Mouse (Mus musculus) bone marrow macrophage, adult 2 months (primary cell): ENCODE results near the gene Sall4. TPM values are rescaled to one million over a fixed set of nuclear protein-coding genes. Genes with fewer than 3 reads are reported as not detected.

ENCODE experiments used
- H3K27ac ChIP-seq: 2 replicates; pipeline ENCODE4 v1.5.1; 2012; ENCODE audit warnings: low read depth, low read length; ENCODE audit not compliant: insufficient read depth
- H3K4me1 ChIP-seq: 2 replicates; pipeline ENCODE4 v1.6.1; 2012; ENCODE audit warnings: low read length; ENCODE audit not compliant: control insufficient read depth, insufficient read depth
- H3K4me3 ChIP-seq: 2 replicates; pipeline ENCODE4 v1.5.1; 2012; ENCODE audit warnings: mild to moderate bottlenecking, low read length, moderate library complexity; ENCODE audit not compliant: insufficient read depth
- CTCF ChIP-seq: IDR thresholded peaks from 2 replicates; pipeline ENCODE4 v1.5.1; 2012; ENCODE audit warnings: low read depth, mild to moderate bottlenecking, low read length, moderate library complexity
- POLR2A ChIP-seq: IDR thresholded peaks from 2 replicates; pipeline ENCODE4 v1.6.1; 2012; ENCODE audit warnings: mild to moderate bottlenecking, low read depth, low read length, borderline replicate concordance
- polyA plus RNA-seq: library from polyadenylated mRNA; stranded (reverse); fragments of >200 nt; gene quantifications from 2 replicates; pipeline ENCODE4 v1.2.4, GENCODE M21; 2012; ENCODE audit not compliant: missing spikeins, insufficient read depth, insufficient read length

The Sall4 gene
- polyA plus RNA-seq, 1 experiment: not detected

DNA sequence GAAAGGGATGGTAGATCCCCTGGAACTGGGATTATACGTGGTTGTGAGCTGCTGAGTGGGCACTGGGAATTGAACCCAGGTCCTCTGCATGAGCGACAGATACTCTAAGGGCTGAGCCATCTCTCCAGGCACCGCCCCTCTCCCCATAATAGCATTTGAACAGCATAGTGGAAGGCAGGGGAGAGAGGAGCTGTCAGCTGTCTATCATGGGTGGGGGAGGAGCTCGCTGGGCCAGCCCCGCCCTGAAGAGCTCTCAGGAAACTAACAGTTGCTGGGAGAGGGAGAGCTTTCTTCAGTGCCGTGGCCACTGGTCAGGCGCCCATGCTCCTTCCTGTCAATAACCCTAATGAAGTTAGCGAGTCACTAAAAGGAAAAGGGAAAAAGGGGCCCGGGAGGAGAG is 60.0 kb downstream of the Sall4 start:
- H3K4me1 ChIP-seq: no peaks in the 10 kb centered on the region
- H3K27ac ChIP-seq: no peak overlapping the region
- H3K4me3 ChIP-seq: no peak overlapping the region
- TF ChIP-seq CTCF: no peak
- no peak for TF ChIP-seq POLR2A

DNA sequence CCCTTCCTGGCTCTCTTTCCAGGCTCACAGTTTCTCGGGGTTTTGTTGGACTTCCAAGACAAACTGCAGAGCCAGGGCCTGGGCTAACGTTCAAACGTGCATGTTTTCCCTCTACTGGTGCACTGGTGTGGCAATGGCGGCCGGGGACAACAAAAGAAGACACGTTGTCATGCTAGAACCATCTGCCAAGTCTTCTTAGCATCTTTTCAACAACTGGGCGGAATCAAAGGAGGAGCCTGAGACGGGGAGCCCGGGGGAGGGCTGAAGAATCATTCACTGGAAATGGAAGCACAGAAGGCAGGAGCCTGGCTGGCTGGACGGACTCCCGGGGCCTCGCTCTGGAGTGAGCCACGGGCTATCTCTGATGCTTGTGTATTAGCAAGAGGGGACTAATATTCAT is 65.5 kb downstream of the Sall4 start:
- H3K4me3 ChIP-seq: no peak overlapping the region
- TF ChIP-seq CTCF: no peak
- no peak for TF ChIP-seq POLR2A
- no peaks in the 10 kb centered on the region for H3K4me1 ChIP-seq
- no peak overlapping the region for H3K27ac ChIP-seq

Other genes starting within 250 kb of the Sall4 start
- gene Nfatc2, start 166.3 kb downstream of the Sall4 start, polyA plus RNA-seq: 49.4 and 61.9 TPM in 2 replicates
- gene Atp9a, start 25.5 kb downstream of the Sall4 start, polyA plus RNA-seq: 1.1 and 1.2 TPM in 2 replicates
- gene Zfp64, start 187.6 kb upstream of the Sall4 start, polyA plus RNA-seq: 7.4 and 9.9 TPM in 2 replicates